Mouse (Mus musculus): ENCODE results near the gene Rplp2. TPM values are rescaled to one million over a fixed set of nuclear protein-coding genes. Genes with fewer than 3 reads are reported as not detected.
A peak's percentile ranks its signal among the peaks of the same experiment; 100 is the strongest.

Gene Rplp2
- total and polyA plus RNA-seq, 3 experiments, result 421 to 928 (median 848) TPM

DNA sequence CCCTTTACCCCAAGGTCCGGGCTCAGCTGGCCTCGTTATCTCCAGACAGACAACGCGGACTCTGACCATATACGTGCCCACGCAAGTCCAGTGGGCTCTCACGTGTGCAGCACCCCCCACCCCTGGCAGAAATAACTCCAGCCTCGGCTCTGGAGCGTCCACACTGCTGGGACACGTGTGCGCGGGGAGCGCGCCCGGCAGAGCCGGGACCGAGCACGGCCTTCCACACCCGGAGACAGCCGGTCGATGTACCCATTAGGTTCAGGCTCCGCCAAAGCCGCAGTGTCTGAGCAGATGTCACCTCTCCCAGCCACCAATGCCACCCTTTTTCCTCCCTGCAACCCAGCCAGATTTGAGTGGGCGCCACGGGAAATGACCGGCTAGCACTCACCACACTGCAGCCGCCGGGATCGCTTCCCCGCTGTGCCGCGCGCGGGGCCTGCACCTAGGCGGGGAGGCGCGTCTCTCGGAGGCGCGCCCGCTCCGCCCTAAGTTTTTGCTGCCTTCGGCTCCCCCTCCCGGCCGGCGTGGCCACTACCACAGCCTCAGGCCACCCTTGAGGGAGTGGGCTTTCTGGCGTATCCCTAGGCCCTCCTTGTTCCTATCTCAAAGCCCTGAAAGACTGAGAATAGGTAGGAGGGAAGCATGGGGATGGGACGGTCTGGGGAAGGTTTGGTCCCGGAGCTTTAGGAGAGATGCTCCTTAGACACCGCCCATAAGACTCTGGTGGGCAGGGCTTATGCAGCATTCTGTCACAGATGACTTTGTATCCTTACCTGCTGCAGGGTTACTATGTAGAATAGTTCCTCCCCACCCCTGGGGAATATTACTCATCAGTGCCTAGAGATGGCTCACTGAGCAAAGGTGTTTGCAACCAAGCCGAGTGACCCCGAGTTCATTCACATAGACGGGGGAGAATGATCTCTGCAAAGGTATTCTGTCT is 9.7 kb upstream of the Rplp2 start, which contains the start of gene Slc25a22:
Gene Slc25a22 (minus strand): TSS at position 715 of the 943 bp plus-strand sequence.
- Histone ChIP-seq H3K27ac (peak within 1 kb of the TSS; percentile 92), H3K4me3 (peak within 1 kb of the TSS; percentile 47), H3K27me3 (ENCODE audit: control insufficient read depth, insufficient read depth, low read length) (no peaks in the 10 kb centered on the region), H3K9ac (ENCODE audit: low read depth, low read length) (peak within 1 kb of the TSS; percentile 95), H3K79me2 (replicated peaks; ENCODE audit: control insufficient read depth, insufficient read depth, low read length) (no peaks in the 10 kb centered on the region), H3K36me3 (ENCODE audit: control insufficient read depth, insufficient read depth, low read length) (no peaks in the 10 kb centered on the region), H3K4me1 (ENCODE audit: control insufficient read depth, insufficient read depth, low read length) (peaks cover 12% of the 10 kb centered on the region)
- intact Hi-C loops (cut with DNase I), result loop anchor here (1.0 kb wide), 1 partner anchor 28 kb away; no protein-coding TSS in a partner anchor
- WGBS, result 7% methylated on average over 53 of the region's 53 CpGs
- TF ChIP-seq CTCF (IDR thresholded peaks at IDR 0.05) (peak; percentile 94), POLR2A (IDR thresholded peaks at IDR 0.05; ENCODE audit: insufficient read depth, low read depth, low read length) (peak; percentile 87), EP300 (IDR thresholded peaks at IDR 0.05; ENCODE audit: insufficient read depth, low read depth, low read length) (0 out of 2 replicates have a peak, but pooled peaks have one; percentile 43)
- DNase-seq, result peak; percentile 90 to 91

- 88% methylated on average over 12 of the region's 12 CpGs for WGBS
- no peaks in the 10 kb centered on the region for H3K36me3 ChIP-seq (ENCODE audit: control insufficient read depth, insufficient read depth, low read length)
- DNase-seq, result peak in 1 of 2 experiments; percentile 15
- H3K9ac ChIP-seq (ENCODE audit: low read depth, low read length), result no peak overlapping the region
- no peaks in the 10 kb centered on the region for H3K79me2 ChIP-seq (replicated peaks; ENCODE audit: control insufficient read depth, insufficient read depth, low read length)
- intact Hi-C loops (cut with DNase I), result no loop called here
- H3K27ac ChIP-seq, result no peak overlapping the region
- no peak overlapping the region for H3K4me3 ChIP-seq
- H3K27me3 ChIP-seq (ENCODE audit: control insufficient read depth, insufficient read depth, low read length), result no peaks in the 10 kb centered on the region
- peaks cover 12% of the 10 kb centered on the region for H3K4me1 ChIP-seq (ENCODE audit: control insufficient read depth, insufficient read depth, low read length)
- TF ChIP-seq CTCF (IDR thresholded peaks at IDR 0.05) (no peak), POLR2A (IDR thresholded peaks at IDR 0.05; ENCODE audit: insufficient read depth, low read depth, low read length) (no peak), EP300 (IDR thresholded peaks at IDR 0.05; ENCODE audit: insufficient read depth, low read depth, low read length) (no peak)
Observed at GRCm38 (mm10) chr7:141438201-141438968, 8.8 kb upstream of the Rplp2 start.

- Histone ChIP-seq H3K36me3 (ENCODE audit: control insufficient read depth, insufficient read depth, low read length) (no peaks in the 10 kb centered on the region), H3K9ac (ENCODE audit: low read depth, low read length) (no peak overlapping the region), H3K79me2 (replicated peaks; ENCODE audit: control insufficient read depth, insufficient read depth, low read length) (no peaks in the 10 kb centered on the region), H3K27me3 (ENCODE audit: control insufficient read depth, insufficient read depth, low read length) (no peaks in the 10 kb centered on the region), H3K27ac (no peak overlapping the region), H3K4me3 (no peak overlapping the region), H3K4me1 (ENCODE audit: control insufficient read depth, insufficient read depth, low read length) (peaks cover 11% of the 10 kb centered on the region)
- intact Hi-C loops (cut with DNase I), result no loop called here
- no peak for DNase-seq
- TF ChIP-seq POLR2A (IDR thresholded peaks at IDR 0.05; ENCODE audit: insufficient read depth, low read depth, low read length), result no peak
- TF ChIP-seq EP300 (IDR thresholded peaks at IDR 0.05; ENCODE audit: insufficient read depth, low read depth, low read length), result no peak
- TF ChIP-seq CTCF (IDR thresholded peaks at IDR 0.05), result no peak
- WGBS, result 95% methylated on average over 10 of the region's 10 CpGs
Observed at GRCm38 (mm10) chr7:141439140-141439679, 8.0 kb upstream of the Rplp2 start.

GRCm38 (mm10) chr7:141439811-141440210 is 7.4 kb upstream of the Rplp2 start:
- Histone ChIP-seq H3K9ac (ENCODE audit: low read depth, low read length) (no peak overlapping the region), H3K27ac (no peak overlapping the region), H3K4me3 (no peak overlapping the region), H3K4me1 (ENCODE audit: control insufficient read depth, insufficient read depth, low read length) (peaks cover 9% of the 10 kb centered on the region), H3K36me3 (ENCODE audit: control insufficient read depth, insufficient read depth, low read length) (no peaks in the 10 kb centered on the region), H3K79me2 (replicated peaks; ENCODE audit: control insufficient read depth, insufficient read depth, low read length) (no peaks in the 10 kb centered on the region), H3K27me3 (ENCODE audit: control insufficient read depth, insufficient read depth, low read length) (no peaks in the 10 kb centered on the region)
- TF ChIP-seq CTCF (IDR thresholded peaks at IDR 0.05) (no peak), POLR2A (IDR thresholded peaks at IDR 0.05; ENCODE audit: insufficient read depth, low read depth, low read length) (no peak), EP300 (IDR thresholded peaks at IDR 0.05; ENCODE audit: insufficient read depth, low read depth, low read length) (no peak)
- WGBS, result 95% methylated on average over 11 of the region's 11 CpGs
- peak in 1 of 2 experiments; percentile 19 for DNase-seq
- intact Hi-C loops (cut with DNase I), result no loop called here

DNA sequence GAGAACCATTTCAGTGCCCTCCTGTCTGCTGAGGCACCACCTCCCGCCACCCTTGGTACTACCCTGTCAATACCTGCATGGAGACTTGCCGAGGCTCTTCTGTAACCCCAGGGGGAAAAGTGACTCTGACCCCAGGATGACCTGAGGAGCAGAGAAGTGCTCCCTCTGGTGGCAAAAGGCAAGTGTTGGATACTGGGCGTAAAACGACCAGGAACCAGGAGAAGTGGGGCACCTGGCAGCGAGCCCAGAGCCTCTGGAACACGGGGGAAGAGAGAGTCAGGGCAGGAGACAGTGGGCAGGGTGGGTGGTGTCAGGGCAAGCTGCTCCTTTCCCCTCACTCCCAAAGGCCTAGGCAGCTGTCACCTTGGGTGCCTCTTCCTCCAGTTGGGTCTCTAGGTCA is 6.6 kb upstream of the Rplp2 start:
- H3K27ac ChIP-seq, result no peak overlapping the region
- peaks cover 6% of the 10 kb centered on the region for H3K4me1 ChIP-seq (ENCODE audit: control insufficient read depth, insufficient read depth, low read length)
- peak; percentile 55 to 57 for DNase-seq
- no peaks in the 10 kb centered on the region for H3K79me2 ChIP-seq (replicated peaks; ENCODE audit: control insufficient read depth, insufficient read depth, low read length)
- intact Hi-C loops (cut with DNase I), result no loop called here
- no peaks in the 10 kb centered on the region for H3K36me3 ChIP-seq (ENCODE audit: control insufficient read depth, insufficient read depth, low read length)
- no peak overlapping the region for H3K4me3 ChIP-seq
- no peak overlapping the region for H3K9ac ChIP-seq (ENCODE audit: low read depth, low read length)
- no peaks in the 10 kb centered on the region for H3K27me3 ChIP-seq (ENCODE audit: control insufficient read depth, insufficient read depth, low read length)
- WGBS, result 19% methylated on average over 6 of the region's 6 CpGs
- TF ChIP-seq CTCF (IDR thresholded peaks at IDR 0.05) (peak; percentile 85), EP300 (IDR thresholded peaks at IDR 0.05; ENCODE audit: insufficient read depth, low read depth, low read length) (no peak), POLR2A (IDR thresholded peaks at IDR 0.05; ENCODE audit: insufficient read depth, low read depth, low read length) (no peak)
